Mouse (Mus musculus): ENCODE data around the gene Rpn1. TPM values are rescaled to one million over a fixed set of nuclear protein-coding genes. Genes with fewer than 3 reads are reported as not detected.

Rpn1 gene
- polyA plus RNA-seq, 2 experiments: 316 to 381 TPM

DNA sequence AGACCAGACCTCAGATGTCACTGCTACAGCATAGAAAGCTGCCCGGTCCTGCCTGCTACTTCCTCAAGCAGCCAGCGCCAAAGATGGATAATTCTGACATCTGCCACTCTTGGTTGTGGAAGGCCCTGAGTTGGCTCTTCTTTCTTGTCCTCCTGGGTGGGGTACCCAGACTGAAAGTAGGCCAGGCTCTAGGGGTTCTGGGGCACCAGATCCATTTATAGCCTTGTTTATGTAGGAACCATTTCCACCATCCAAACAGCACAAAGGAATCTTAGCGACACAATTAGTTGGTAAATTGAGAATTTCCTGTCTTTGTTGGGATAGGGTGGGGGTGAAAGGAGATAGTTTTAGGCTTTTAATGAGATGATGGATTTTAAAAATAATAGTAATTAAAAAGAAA lies 54.2 kb downstream of the Rpn1 start:
- Histone ChIP-seq H3K36me3 (ENCODE audit: control insufficient read depth, insufficient read depth, low read length) (no peaks in the 10 kb centered on the region), H3K9ac (ENCODE audit: low read depth, low read length, severe bottlenecking) (no peak overlapping the region), H3K27ac (replicated peaks; ENCODE audit: low read depth, low read length) (no peak overlapping the region), H3K27me3 (ENCODE audit: control insufficient read depth, insufficient read depth, low read length) (no peaks in the 10 kb centered on the region), H3K4me2 (replicated peaks; ENCODE audit: low read depth, low read length, severe bottlenecking) (no peak overlapping the region), H3K9me3 (ENCODE audit: control insufficient read depth, low read length) (no peaks in the 10 kb centered on the region), H3K4me1 (ENCODE audit: control insufficient read depth, insufficient read depth, low read length) (no peaks in the 10 kb centered on the region), H3K4me3 (replicated peaks; ENCODE audit: low read length) (no peak overlapping the region)
- no peak for DNase-seq (ENCODE audit: low spot score)
- ATAC-seq (ENCODE audit: low FRiP score, low read depth): no peak
- TF ChIP-seq POLR2A (IDR thresholded peaks at IDR 0.05; ENCODE audit: borderline replicate concordance, extremely low read depth, insufficient read depth, insufficient read length): no peak
- WGBS: 80% methylated on average over 3 of the region's 3 CpGs

DNA sequence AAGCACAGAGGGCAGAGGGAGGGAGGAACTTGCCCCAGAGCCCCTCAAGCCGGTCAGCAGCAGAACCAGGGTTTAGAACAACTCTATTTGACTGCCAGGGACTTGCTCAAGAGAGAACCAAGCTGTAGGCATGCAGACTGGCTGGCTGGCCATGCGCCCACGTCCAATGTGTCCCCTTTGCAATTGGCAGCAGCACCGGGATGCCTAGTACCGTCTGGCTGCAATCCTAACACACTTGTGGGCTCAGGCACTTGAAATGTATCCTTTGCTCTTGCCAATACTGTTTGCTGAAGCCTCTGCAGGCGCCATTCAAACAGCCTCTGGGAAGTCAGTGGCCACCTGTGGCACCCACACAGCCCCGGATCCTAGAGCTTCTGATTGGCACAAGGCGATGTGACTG lies 56.0 kb downstream of the Rpn1 start:
- no peak for TF ChIP-seq POLR2A (IDR thresholded peaks at IDR 0.05; ENCODE audit: borderline replicate concordance, extremely low read depth, insufficient read depth, insufficient read length)
- Histone ChIP-seq H3K27ac (replicated peaks; ENCODE audit: low read depth, low read length) (no peak overlapping the region), H3K4me3 (replicated peaks; ENCODE audit: low read length) (no peak overlapping the region), H3K27me3 (ENCODE audit: control insufficient read depth, insufficient read depth, low read length) (no peaks in the 10 kb centered on the region), H3K9ac (ENCODE audit: low read depth, low read length, severe bottlenecking) (no peak overlapping the region), H3K9me3 (ENCODE audit: control insufficient read depth, low read length) (no peaks in the 10 kb centered on the region), H3K36me3 (ENCODE audit: control insufficient read depth, insufficient read depth, low read length) (no peaks in the 10 kb centered on the region), H3K4me1 (ENCODE audit: control insufficient read depth, insufficient read depth, low read length) (no peaks in the 10 kb centered on the region), H3K4me2 (replicated peaks; ENCODE audit: low read depth, low read length, severe bottlenecking) (no peak overlapping the region)
- DNase-seq (ENCODE audit: low spot score) (no peak), ATAC-seq (ENCODE audit: low FRiP score, low read depth) (no peak)
- 66% methylated on average over 8 of the region's 8 CpGs for WGBS

DNA sequence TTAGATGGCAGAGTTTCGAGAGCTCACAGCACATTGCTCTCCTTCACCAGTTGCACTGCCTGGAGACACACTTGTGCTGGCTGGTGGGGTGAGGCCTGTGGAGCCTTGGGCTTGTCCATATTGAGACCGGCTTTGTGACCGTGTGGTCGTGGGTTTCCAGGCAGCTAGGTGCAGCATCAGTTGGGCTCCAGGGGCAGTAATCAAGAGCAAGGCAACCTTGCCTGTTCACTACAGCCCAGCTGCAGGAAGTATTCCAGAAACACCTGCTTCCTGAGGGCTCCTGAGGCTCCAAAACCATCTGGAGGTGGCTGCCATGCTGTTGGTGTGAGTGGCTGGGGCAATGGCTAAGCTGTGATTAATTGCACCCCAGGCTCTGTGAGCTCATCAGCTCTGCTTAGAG lies 61.5 kb downstream of the Rpn1 start:
- H3K4me3 ChIP-seq (replicated peaks; ENCODE audit: low read length): no peak overlapping the region
- WGBS: 54% methylated on average over 4 of the region's 4 CpGs
- peaks cover 10% of the 10 kb centered on the region; the same call in 1 of the 2 replicates for H3K4me1 ChIP-seq (ENCODE audit: control insufficient read depth, insufficient read depth, low read length)
- no peak overlapping the region for H3K4me2 ChIP-seq (replicated peaks; ENCODE audit: low read depth, low read length, severe bottlenecking)
- no peak overlapping the region for H3K27ac ChIP-seq (replicated peaks; ENCODE audit: low read depth, low read length)
- DNase-seq (ENCODE audit: low spot score) (no peak), ATAC-seq (ENCODE audit: low FRiP score, low read depth) (no peak)
- no peaks in the 10 kb centered on the region for H3K36me3 ChIP-seq (ENCODE audit: control insufficient read depth, insufficient read depth, low read length)
- H3K9ac ChIP-seq (ENCODE audit: low read depth, low read length, severe bottlenecking): no peak overlapping the region
- no peak for TF ChIP-seq POLR2A (IDR thresholded peaks at IDR 0.05; ENCODE audit: borderline replicate concordance, extremely low read depth, insufficient read depth, insufficient read length)
- H3K27me3 ChIP-seq (ENCODE audit: control insufficient read depth, insufficient read depth, low read length): no peaks in the 10 kb centered on the region
- no peaks in the 10 kb centered on the region for H3K9me3 ChIP-seq (ENCODE audit: control insufficient read depth, low read length)

DNA sequence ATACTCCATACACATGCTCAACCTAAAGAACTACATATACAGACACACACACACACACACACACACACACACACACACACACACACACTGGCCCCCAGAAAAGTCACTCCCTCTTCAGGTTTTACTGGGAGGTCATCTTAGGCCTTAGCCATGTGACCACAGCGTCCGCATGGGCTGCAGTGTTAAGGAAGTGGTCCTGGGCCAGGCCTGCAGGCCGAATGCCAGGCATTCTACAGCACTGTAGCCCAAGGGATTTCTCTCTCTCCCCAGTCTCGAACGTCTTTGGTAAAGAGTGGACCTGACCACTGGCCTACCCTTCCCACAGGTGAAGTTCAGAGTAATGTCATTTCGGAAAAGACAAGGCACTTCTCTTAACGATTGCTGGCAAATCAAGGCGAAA lies 62.3 kb downstream of the Rpn1 start:
- peaks cover 10% of the 10 kb centered on the region; the same call in 1 of the 2 replicates for H3K4me1 ChIP-seq (ENCODE audit: control insufficient read depth, insufficient read depth, low read length)
- no peak for TF ChIP-seq POLR2A (IDR thresholded peaks at IDR 0.05; ENCODE audit: borderline replicate concordance, extremely low read depth, insufficient read depth, insufficient read length)
- no peak overlapping the region for H3K9ac ChIP-seq (ENCODE audit: low read depth, low read length, severe bottlenecking)
- WGBS: 72% methylated on average over 8 of the region's 8 CpGs
- no peak for ATAC-seq (ENCODE audit: low FRiP score, low read depth)
- no peaks in the 10 kb centered on the region for H3K36me3 ChIP-seq (ENCODE audit: control insufficient read depth, insufficient read depth, low read length)
- H3K4me3 ChIP-seq (replicated peaks; ENCODE audit: low read length): no peak overlapping the region
- H3K4me2 ChIP-seq (replicated peaks; ENCODE audit: low read depth, low read length, severe bottlenecking): no peak overlapping the region
- H3K27ac ChIP-seq (replicated peaks; ENCODE audit: low read depth, low read length): no peak overlapping the region
- no peaks in the 10 kb centered on the region for H3K27me3 ChIP-seq (ENCODE audit: control insufficient read depth, insufficient read depth, low read length)
- H3K9me3 ChIP-seq (ENCODE audit: control insufficient read depth, low read length): no peaks in the 10 kb centered on the region
- DNase-seq (ENCODE audit: low spot score): no peak

DNA sequence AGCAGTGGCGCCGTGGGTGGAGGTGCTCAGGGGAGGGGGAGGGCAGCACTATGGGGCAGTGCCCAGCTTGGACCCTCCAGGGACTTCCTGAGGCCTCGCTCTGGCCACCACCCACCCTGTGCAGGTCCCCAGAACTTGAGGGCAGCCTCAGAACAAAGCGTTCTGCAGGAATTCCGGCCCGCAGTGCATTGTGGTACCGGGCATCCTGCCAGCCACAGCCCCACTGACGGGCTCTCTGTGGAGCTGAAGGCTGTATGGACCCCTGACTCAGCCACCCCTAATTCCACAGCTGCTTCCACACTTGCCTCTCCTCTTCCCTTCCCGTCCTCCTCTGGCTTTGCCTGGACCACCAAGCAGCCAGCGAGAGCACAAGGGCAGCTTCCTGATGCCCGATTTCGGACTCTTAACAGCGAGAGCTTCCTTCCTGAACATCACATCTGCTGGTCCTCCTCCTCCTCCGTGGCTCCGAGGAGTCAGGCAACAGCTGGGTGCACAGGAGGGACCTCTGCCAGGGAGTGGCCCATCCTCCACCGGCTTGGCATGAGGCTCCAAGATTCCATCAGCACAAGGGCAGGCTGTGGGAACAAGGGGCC lies 63.2 kb downstream of the Rpn1 start:
- peak; percentile 19 for DNase-seq (ENCODE audit: low spot score)
- H3K4me1 ChIP-seq (ENCODE audit: control insufficient read depth, insufficient read depth, low read length): peaks cover 10% of the 10 kb centered on the region; the same call in 1 of the 2 replicates
- H3K4me2 ChIP-seq (replicated peaks; ENCODE audit: low read depth, low read length, severe bottlenecking): no peak overlapping the region
- no peak overlapping the region for H3K9ac ChIP-seq (ENCODE audit: low read depth, low read length, severe bottlenecking)
- no peaks in the 10 kb centered on the region for H3K9me3 ChIP-seq (ENCODE audit: control insufficient read depth, low read length)
- no peak overlapping the region for H3K4me3 ChIP-seq (replicated peaks; ENCODE audit: low read length)
- 61% methylated on average over 15 of the region's 16 CpGs for WGBS
- no peaks in the 10 kb centered on the region for H3K27me3 ChIP-seq (ENCODE audit: control insufficient read depth, insufficient read depth, low read length)
- H3K27ac ChIP-seq (replicated peaks; ENCODE audit: low read depth, low read length): no peak overlapping the region; the same call in 1 of the 2 replicates
- no peak for TF ChIP-seq POLR2A (IDR thresholded peaks at IDR 0.05; ENCODE audit: borderline replicate concordance, extremely low read depth, insufficient read depth, insufficient read length)
- no peak for ATAC-seq (ENCODE audit: low FRiP score, low read depth)
- H3K36me3 ChIP-seq (ENCODE audit: control insufficient read depth, insufficient read depth, low read length): no peaks in the 10 kb centered on the region

All from limb, embryonic 14.5 days (tissue).